Mouse (Mus musculus): ENCODE measurements around the gene Krtap3-2. TPM values are rescaled to one million over a fixed set of nuclear protein-coding genes. Genes with fewer than 3 reads are reported as not detected.

Krtap3-2 gene
- total RNA-seq, 4 experiments from 2014 or later: not detected

Other genes starting within 250 kb of the Krtap3-2 start
- gene Krt25, start 233.9 kb downstream of the Krtap3-2 start, total RNA-seq (2022): not detected
- gene Krt26, start 218.9 kb downstream of the Krtap3-2 start, total RNA-seq (2022): not detected
- gene Krt27, start 205.7 kb downstream of the Krtap3-2 start, total RNA-seq (2022): not detected
- gene Krt28, start 181.9 kb downstream of the Krtap3-2 start, total RNA-seq (2022): under 1 TPM in 2 of 4 experiments, not detected in 2; 0.38 to 0.52 TPM
- gene Krt10, start 167.5 kb downstream of the Krtap3-2 start, total RNA-seq (2022): 10 to 100 TPM; 10.4 to 12.6 (median 11.0) TPM
- 1 to 10 TPM in 3 of 4 experiments, under 1 TPM in 1; 0.85 to 1.7 (median 1.5) TPM for gene Krt12, start 134.6 kb downstream of the Krtap3-2 start, total RNA-seq (2022)
- gene Krt20, start 118.7 kb downstream of the Krtap3-2 start, total RNA-seq (2022): not detected
- gene Krt23, start 63.7 kb downstream of the Krtap3-2 start, total RNA-seq (2022): not detected
- gene Krt39, start 35.5 kb downstream of the Krtap3-2 start, total RNA-seq (2022): not detected
- gene Krt40, start 13.7 kb downstream of the Krtap3-2 start, total RNA-seq (2022): not detected
- not detected for gene Krtap3-3, start 6.0 kb downstream of the Krtap3-2 start, total RNA-seq (2022)
- gene Gm11939, start 2.6 kb upstream of the Krtap3-2 start, total RNA-seq (2022): not detected
- gene Krtap3-1, start 9.8 kb upstream of the Krtap3-2 start, total RNA-seq (2022): not detected
- not detected for gene Krtap1-5, start 24.2 kb upstream of the Krtap3-2 start, total RNA-seq (2022)
- not detected for gene Krtap1-4, start 26.8 kb upstream of the Krtap3-2 start, total RNA-seq (2022)
- not detected for gene Krtap1-3, start 34.5 kb upstream of the Krtap3-2 start, total RNA-seq (2022)
- gene Krtap9-3, start 41.3 kb upstream of the Krtap3-2 start, total RNA-seq (2022): not detected
- gene Gm11938, start 46.5 kb upstream of the Krtap3-2 start, total RNA-seq (2022): not detected
- gene Gm11937, start 53.3 kb upstream of the Krtap3-2 start, total RNA-seq (2022): not detected
- not detected for gene Krtap2-4, start 58.0 kb upstream of the Krtap3-2 start, total RNA-seq (2022)
- not detected for gene Gm11562, start 63.6 kb upstream of the Krtap3-2 start, total RNA-seq (2022)
- not detected for gene Krtap4-1, start 71.4 kb upstream of the Krtap3-2 start, total RNA-seq (2022)
- gene Krtap4-2, start 78.2 kb upstream of the Krtap3-2 start, total RNA-seq (2022): not detected
- gene Krtap4-7, start 87.2 kb upstream of the Krtap3-2 start, total RNA-seq (2022): not detected
- gene Gm11555, start 93.4 kb upstream of the Krtap3-2 start, total RNA-seq (2022): not detected
- gene Gm11563, start 102.1 kb upstream of the Krtap3-2 start, total RNA-seq (2022): not detected
- gene Krtap4-6, start 109.1 kb upstream of the Krtap3-2 start, total RNA-seq (2022): not detected
- gene Gm14190, start 133.9 kb upstream of the Krtap3-2 start, total RNA-seq (2022): not detected
- gene Gm14180, start 177.4 kb upstream of the Krtap3-2 start, total RNA-seq (2022): not detected
- gene Gm11595, start 216.1 kb upstream of the Krtap3-2 start, total RNA-seq (2022): not detected
- gene Krtap4-8, start 223.9 kb upstream of the Krtap3-2 start, total RNA-seq (2022): not detected
- gene Krtap4-9, start 228.3 kb upstream of the Krtap3-2 start, total RNA-seq (2022): not detected
- not detected for gene Gm11596, start 236.6 kb upstream of the Krtap3-2 start, total RNA-seq (2022)
- not detected for gene Gm11569, start 242.1 kb upstream of the Krtap3-2 start, total RNA-seq (2022)
- not detected for gene Gm11554, start 247.6 kb upstream of the Krtap3-2 start, total RNA-seq (2022)

All from layer of hippocampus, adult 8-10 months (tissue).